Comparison of ENCODE assay signal across 8 mouse cellular contexts in genomic region chr13:73467034-73467420, GRCm38 (mm10). TPM values are rescaled to one million over a fixed set of nuclear protein-coding genes. Genes with fewer than 3 reads are reported as not detected.
DNase-seq lines count a peak whose midpoint lies in the region; ATAC-seq lines count a peak whose summit lies in the region.

TSS of gene Lpcat1 (plus strand) at chr13:73467197.

- intact Hi-C loops in left cerebral cortex, postnatal 10 days (cut with DNase I) = no loop called here

- peak; percentile 59 for ATAC-seq in inflammation-experienced regulatory T-cells, adult 6 months
- ATAC-seq in megakaryocyte progenitor cell, adult 5-6 weeks (replicated peaks; ENCODE audit: poor library complexity) = peak; percentile 78

- peak; percentile 92 for DNase-seq in adrenal gland, adult 2 months
- peak; percentile 96 for DNase-seq in embryo, embryonic 11 days
- peak; percentile 84 for DNase-seq in gastrocnemius, postnatal 25 days
- peak; percentile 86 to 93 for DNase-seq in left cerebral cortex, postnatal 10 days (ENCODE audit: extremely low spot score in 1 of 2, low spot score in 2 of 2)
- peak; percentile 94 for DNase-seq in right cerebral cortex, postnatal 10 days (ENCODE audit: low spot score in 2 of 2)
- DNase-seq in urinary bladder, postnatal 14 days (ENCODE audit: low spot score) = peak; percentile 89

RNA-seq across cellular contexts. Expression of gene Lpcat1, which starts in this region (rescaled TPM):
- 10 to 100 TPM; 11.8 to 17.3 TPM for total RNA-seq in adrenal gland, adult 2 months (2021)
- 20.3 and 23.4 TPM in 2 replicates for polyA plus RNA-seq in adrenal gland, adult 2 months (2012; rRNA removed)
- total RNA-seq in gastrocnemius, postnatal 25 days (2021) = 1 to 10 TPM; 2.8 to 3.5 TPM
- polyA plus RNA-seq in inflammation-experienced regulatory T-cells, adult 6 months (2017; shearing (Covaris generic)) = 10 to 100 TPM; 26.5 to 39.7 (median 36.1) TPM
- 10 to 100 TPM; 63.0 to 64.0 TPM for total RNA-seq in left cerebral cortex, postnatal 10 days (2021)
- total RNA-seq in megakaryocyte progenitor cell, adult 5-6 weeks (2015) = 12.7 and 13.5 TPM in 2 replicates
- 21.6 and 26.5 TPM in 2 replicates for total RNA-seq in megakaryocyte progenitor cell, adult 5-6 weeks (2017)

Comparison
In these comparisons a context has a peak if more than half of its experiments do, and no peak if none do; other contexts are left out.
1. Peak in every context shown above with its lines: DNase-seq and ATAC-seq.